Mouse (Mus musculus) stomach, embryonic 14.5 days (tissue): ENCODE data around the gene Mup10. TPM values are rescaled to one million over a fixed set of nuclear protein-coding genes. Genes with fewer than 3 reads are reported as not detected.
"Not testable (repeated sequence)": the region's sequence is repeated elsewhere in the genome, so short reads cannot be mapped to it uniquely, and the experiment has no call there.

ENCODE experiments used
- ATAC-seq: fragments of 200-750 bp; cut with Nextera tagmentation; 2 replicates; pipeline ENCODE4 v1.8.0; 2017; ENCODE audit warnings: low read depth, moderate TSS enrichment; ENCODE audit not compliant: insufficient number of reproducible peaks, insufficient read depth, low FRiP score
- H3K27ac ChIP-seq: fragments of 300-500 bp; sonication (generic); 2 replicates; pipeline ENCODE4 v1.5.1; 2014; ENCODE audit warnings: mild to moderate bottlenecking, low read length, moderate library complexity, mixed read lengths
- H3K27me3 ChIP-seq: fragments of 300-500 bp; sonication (generic); 2 replicates; pipeline ENCODE4 v1.6.1; 2014; ENCODE audit warnings: low read length, control low read depth, mixed read lengths; ENCODE audit not compliant: control insufficient read depth, insufficient read depth
- H3K36me3 ChIP-seq: fragments of 300-500 bp; sonication (generic); 2 replicates; pipeline ENCODE4 v1.6.1; 2014; ENCODE audit warnings: mild to moderate bottlenecking, control low read depth, low read length, moderate library complexity, mixed read lengths; ENCODE audit not compliant: control insufficient read depth, insufficient read depth
- H3K4me1 ChIP-seq: fragments of 300-500 bp; sonication (generic); 2 replicates; pipeline ENCODE4 v1.6.1; 2014; ENCODE audit warnings: low read length, control low read depth, mixed read lengths; ENCODE audit not compliant: control insufficient read depth, insufficient read depth
- H3K4me2 ChIP-seq: fragments of 300-500 bp; sonication (generic); replicated peaks from 2 replicates; pipeline ENCODE4 v1.6.1; 2014; ENCODE audit warnings: low read depth, low read length, control low read depth
- H3K4me3 ChIP-seq: fragments of 300-500 bp; sonication (generic); 2 replicates; pipeline ENCODE4 v1.5.1; 2014; ENCODE audit warnings: low read depth, low read length, control low read depth
- H3K9ac ChIP-seq: fragments of 300-500 bp; sonication (generic); replicated peaks from 2 replicates; pipeline ENCODE4 v1.6.1; 2014; ENCODE audit warnings: low read depth, mild to moderate bottlenecking, control low read depth, low read length, moderate library complexity, mixed read lengths
- H3K9me3 ChIP-seq: fragments of 300-500 bp; sonication (generic); 2 replicates; pipeline ENCODE4 v1.6.1; 2016; ENCODE audit warnings: low read depth, low read length, control low read depth; ENCODE audit not compliant: control insufficient read depth
- WGBS: fragments of 180-500 bp; shearing (Covaris S2); extraction: QIAGEN DNeasy Blood & Tissue Kit; methylation state at CpG from one replicate; pipeline ENCODE4 v1.1.7; 2014; 5-methylcytosine and 5-hydroxymethylcytosine counted together
- polyA plus RNA-seq: library from polyadenylated mRNA; unstranded; fragments of >200 nt; fragmentation: Nextera tagmentation; extraction: Ambion mirVana; gene quantifications from 2 replicates; pipeline ENCODE4 v1.2.1, GENCODE M21; 2014

Gene Mup10
- not detected in 2 replicates for polyA plus RNA-seq

- not testable (repeated sequence) for ATAC-seq, H3K36me3 ChIP-seq, H3K4me1 ChIP-seq
Measured at GRCm38 (mm10) chr4:60582099-60582498, at the start of gene Mup10. Mup10 (minus strand) TSS chr4:60582199.

More at GRCm38 (mm10) chr4:60582099-60582498, at the start of gene Mup10:
- WGBS, result 89% methylated on average over 2 of the region's 2 CpGs
- not testable (repeated sequence) for H3K4me3 ChIP-seq, H3K4me2 ChIP-seq, H3K27ac ChIP-seq, H3K27me3 ChIP-seq, H3K9ac ChIP-seq, H3K9me3 ChIP-seq

Other genes starting within 250 kb of the Mup10 start
- gene Mup9, start 160.2 kb downstream of the Mup10 start, polyA plus RNA-seq, result not detected in 2 replicates
- gene Mup1, start 80.2 kb downstream of the Mup10 start, polyA plus RNA-seq, result not detected in 2 replicates
- not detected in 2 replicates for gene Mup11, start 80.2 kb upstream of the Mup10 start, polyA plus RNA-seq
- gene Mup12, start 159.1 kb upstream of the Mup10 start, polyA plus RNA-seq, result not detected in 2 replicates
- gene Mup22, start 239.3 kb upstream of the Mup10 start, polyA plus RNA-seq, result not detected in 2 replicates